Mouse (Mus musculus): ENCODE results near the gene Adamts12.

Adamts12 gene

DNA sequence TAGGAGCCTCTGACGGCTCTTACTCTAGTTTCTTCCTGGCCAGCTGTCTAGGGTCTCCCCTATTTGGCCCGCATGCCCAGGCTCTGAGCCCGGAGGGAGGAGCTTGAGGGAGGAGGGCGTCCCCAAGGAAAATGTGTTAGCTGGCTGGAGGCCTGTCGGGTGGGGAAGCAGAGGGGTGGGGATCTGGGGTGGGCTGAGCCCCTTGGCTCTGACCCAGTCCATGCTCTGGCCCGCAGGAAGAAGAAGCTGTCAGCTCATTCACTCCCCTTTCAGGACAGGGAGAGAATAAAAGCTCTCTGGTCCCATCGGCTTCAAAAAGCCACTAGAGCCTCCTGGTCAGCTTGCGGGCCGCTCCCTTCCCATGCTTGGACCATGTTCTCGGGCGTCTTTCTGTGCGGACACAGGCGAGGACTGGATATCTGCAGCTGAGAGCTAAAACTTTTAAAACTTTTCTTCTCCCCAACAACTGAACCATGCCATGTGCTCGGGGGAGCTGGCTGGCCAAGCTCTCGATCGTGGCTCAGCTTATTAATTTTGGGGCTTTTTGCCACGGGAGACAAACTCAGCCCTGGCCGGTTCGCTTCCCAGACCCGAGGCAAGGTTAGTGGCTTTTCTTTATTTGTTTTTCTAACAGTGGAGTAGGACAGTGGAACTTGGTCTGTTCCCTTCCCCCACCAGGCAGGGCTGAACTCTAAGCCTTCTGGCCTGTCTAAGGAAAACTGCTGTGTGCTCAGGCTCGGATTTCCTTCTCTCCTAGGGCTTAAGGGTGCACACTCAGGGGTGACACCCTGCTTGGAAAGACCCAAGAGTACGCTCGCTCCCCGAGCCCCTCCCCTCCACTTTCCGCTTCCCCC lies at the start of gene Adamts12:
Adamts12 (plus strand) TSS at position 233 of the 854 bp plus-strand sequence.
- peak; percentile 58 for DNase-seq

DNA sequence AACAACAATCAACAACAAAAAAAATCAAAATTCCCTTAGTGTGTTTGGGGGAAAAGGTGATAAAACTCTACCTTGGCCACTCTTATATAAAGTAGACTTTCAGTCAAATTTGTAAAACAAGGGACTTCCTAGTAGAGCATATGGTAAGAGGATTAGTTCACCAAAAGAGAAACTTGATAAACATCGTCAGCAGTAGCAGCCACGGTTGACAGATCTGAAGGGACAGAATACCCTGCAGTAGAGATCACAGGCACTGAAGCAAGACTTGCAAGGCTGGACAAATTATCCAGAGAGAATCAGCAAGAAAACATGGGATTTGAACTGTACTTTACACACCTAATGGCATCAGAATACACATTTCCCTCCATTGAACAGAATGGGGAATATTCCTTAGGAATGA lies 49.7 kb upstream of the Adamts12 start:
- DNase-seq = no peak

DNA sequence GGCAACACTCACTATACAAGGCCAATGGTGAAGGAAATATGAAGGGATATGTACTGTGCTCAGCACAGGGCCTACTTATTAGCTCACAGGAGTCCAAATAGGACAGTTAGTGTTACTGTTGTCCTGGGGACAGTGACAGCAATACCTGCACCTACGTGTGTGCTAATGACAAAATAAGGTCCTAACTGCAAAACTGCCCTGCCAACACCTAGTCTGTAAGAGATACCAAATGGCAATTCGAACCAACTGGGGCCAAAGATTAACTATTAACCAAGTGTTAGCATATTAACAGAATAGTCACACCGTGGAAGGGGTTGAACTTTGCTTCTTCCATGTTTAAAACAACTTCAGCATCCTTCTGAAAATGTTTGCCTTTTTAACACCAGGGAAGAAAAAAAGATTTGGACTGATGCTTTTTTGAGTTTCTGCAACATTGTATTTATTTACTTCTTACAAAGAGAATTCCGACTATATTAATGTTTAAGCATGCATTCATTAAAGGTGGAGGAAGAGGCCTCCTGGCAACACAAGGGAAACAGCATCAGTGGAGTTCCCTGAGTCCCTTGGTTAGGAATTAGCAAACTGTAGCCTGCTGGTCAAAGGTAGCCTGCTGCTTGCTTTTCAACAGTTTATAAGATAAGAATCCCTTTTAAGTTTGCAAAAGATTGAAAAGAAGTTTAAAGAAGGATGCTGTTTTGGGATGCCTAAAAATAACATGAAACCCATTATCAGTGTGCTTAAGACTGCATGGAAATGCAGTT lies 37.6 kb upstream of the Adamts12 start:
- no peak for DNase-seq

DNA sequence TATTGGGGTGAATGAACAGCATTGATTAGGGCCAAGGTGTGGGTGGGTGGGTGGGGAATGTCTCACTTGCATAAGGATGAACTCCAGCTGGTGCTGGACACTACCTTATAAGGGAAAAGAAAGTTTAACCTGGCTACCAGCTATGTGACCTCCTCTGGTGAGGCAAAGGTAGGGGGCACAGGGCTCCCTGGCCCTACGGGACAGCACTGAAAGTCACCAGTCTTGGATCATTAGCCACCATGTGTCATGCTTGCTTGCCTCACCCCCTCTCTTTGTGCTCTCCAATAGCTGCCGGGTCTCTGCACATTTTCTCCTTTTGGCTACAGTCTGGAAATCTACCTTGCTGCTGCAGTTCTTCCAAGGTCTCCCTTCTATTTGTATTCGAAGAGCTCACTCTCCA lies 34.4 kb upstream of the Adamts12 start:
- no peak for DNase-seq

DNA sequence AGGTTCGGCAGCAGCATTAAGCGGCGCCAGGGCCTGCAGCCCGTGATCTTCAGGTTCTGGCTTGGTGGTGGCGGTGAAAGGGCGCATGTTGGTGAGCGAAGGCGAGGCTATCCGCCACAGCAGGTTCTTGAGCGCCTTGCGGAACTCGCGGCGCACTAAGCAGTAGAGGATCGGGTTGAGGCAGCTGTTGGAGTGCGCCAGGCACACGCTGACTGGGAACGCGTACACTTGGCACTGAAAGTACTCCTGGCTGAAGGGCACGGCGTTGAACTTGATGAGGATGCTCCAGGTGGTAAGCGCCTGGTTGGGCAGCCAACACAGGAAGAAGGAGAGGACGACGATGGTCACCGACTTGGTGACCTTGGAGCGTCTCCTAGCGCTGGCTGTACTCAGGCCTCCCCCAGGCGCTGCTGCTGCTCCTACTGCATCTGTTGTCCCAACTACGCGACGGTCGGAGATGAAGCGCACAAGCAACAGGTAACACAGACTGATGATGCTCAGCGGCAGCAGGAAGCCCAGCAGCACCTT lies 28.6 kb upstream of the Adamts12 start:
- DNase-seq = no peak

DNA sequence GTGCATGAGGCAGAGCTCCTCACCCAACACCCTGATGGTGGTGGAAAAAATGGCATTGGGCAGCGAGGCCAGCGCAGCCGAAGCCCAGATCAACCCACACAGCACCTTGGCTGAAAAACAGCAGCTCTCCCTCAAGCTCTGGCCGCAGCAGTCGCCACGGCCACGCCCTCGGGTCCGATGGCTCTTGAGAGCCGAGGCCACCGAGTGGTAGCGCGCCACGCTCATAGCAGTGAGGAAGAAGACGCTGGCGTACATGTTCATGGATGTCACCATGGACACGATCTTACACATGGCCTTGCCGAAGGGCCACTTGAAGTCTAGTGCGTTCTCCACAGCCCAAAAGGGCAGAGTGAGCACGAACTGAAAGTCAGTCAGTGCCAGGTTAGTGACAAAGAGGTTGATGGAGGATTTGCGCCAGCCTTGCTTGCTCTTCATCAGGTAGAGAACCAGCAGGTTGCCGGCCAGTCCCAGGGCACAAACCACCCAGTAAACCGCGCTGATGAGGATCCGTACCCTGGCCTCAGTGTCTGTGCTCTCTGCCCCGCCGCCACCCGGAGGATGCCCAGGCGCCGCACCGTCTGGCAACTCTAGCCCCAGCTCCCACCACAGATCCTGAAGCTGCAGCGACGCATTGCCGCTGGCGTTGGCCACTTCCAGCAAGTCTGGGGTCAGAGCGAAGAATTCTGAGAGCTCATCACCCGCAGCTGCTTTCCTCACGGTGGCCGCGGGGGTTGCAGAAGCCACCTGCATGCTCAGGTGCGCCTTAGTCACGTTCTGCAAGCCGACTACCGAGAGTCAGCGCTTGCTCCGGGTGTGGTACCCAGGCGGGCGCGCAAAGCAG lies 27.8 kb upstream of the Adamts12 start:
- DNase-seq = no peak

DNA sequence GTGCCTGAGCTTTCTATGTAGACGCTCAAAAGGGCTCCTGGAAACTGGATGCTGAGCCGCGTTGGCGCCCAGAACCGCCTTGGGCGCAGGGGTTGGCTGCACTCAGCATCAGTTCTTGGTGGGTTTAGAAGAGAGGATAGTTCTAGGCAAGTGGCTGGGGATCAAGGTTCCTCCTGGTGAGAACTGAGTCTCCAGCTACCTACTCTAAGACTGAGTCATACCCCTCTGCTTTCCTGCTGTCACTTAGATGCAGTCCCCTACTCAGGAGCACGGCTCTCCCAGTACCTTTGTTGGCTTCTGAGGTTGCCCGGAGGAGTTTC lies 27.3 kb upstream of the Adamts12 start:
- DNase-seq = no peak

DNA sequence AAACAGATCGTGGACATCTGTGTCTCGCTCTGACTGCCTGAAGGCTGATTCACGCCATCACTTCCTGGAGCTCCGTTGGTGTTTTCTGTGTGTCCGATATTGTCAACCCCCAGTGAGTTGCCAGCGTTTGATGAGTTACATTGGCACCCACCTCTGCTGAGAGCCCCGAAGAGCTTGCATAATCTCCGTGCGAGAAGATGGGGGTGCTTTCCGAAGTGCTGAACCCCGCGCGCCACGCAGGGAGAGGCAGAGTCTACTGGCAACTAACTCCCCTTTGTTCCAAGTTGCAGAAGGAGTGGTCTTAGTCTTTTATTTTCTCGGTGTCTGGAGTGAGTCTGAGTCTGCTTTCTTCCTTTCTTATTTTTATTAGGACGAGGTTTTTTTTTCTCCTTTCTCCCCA lies 26.9 kb upstream of the Adamts12 start, which contains the start of gene Rxfp3:
Rxfp3 (minus strand) TSS at position 281 of the 400 bp plus-strand sequence.
- DNase-seq = no peak

DNA sequence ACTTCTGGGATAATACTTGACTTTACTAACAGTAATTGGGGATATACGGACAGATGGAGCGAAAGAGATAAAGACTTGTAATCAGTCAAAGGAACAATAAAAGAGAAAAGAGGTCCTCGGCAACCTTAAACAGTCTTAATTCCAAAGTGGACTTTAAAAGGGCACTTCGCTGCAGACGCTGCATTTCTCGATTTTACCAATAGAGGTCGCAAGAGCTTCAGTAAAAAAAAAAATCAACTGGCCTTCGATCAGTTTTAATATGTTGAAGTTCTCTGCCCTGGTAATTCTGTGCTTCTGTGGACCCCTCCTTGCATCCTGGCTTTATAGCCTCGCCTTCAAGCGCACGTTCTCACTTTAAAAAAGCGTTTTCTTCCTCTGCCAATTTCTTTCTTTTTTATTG lies 26.1 kb upstream of the Adamts12 start:
- peak; percentile 48 for DNase-seq

DNA sequence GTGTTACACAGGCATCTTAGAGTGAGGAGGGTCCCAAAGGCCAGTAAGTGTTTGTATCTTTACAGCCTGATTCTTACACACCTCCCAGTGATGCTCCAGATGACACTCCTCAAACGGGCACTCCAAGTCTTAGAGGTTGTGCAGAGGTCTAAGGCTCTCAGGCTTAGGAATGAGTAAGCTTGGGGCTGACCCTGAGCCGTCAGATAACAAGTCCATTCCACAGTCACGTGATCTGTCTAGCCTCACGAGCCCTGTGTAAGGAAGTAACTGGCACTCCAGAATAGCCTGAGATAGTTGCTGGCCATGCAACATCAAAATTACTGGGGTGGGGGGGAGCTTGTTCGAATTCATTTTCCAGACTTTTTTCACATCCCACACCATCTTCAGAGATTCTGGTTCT lies 24.5 kb upstream of the Adamts12 start:
- no peak for DNase-seq

DNA sequence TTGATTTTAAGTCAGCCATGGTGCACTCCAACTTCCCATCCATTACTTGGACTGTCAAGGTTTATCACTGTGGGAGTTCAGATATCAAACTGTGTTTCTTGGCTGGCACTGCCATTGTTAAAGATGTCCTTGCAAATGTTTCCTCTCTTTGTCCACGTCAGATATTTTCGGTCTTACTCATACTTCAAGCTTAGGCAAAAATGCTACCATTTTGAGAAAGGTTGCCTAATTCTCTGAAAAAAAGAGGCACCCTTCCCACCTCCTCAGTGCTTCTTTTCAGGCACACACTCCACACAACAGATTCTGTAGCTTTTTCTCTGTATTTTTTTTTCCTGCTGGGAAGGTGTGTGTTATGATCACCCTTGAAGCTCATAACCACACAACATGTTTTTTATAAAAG lies 23.4 kb upstream of the Adamts12 start:
- no peak for DNase-seq

DNA sequence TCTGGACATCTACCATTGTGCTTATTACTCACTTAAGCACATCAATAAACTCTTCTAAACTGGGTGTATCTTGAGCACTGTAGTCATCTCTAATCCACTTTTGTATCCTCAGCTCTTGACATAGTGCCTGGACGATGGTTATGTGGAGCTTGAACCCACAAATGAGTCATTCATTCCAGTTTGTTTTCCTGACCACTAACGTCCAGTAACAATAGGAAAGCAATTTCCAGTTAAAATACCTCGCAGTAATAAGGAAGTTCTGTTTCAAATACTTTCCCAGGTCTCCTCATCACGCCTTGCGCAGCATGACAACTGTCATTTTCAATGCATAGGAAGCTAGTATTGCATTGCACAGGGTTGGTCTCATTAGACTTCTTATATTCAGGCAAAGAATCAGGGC lies 21.8 kb upstream of the Adamts12 start:
- no peak for DNase-seq

DNA sequence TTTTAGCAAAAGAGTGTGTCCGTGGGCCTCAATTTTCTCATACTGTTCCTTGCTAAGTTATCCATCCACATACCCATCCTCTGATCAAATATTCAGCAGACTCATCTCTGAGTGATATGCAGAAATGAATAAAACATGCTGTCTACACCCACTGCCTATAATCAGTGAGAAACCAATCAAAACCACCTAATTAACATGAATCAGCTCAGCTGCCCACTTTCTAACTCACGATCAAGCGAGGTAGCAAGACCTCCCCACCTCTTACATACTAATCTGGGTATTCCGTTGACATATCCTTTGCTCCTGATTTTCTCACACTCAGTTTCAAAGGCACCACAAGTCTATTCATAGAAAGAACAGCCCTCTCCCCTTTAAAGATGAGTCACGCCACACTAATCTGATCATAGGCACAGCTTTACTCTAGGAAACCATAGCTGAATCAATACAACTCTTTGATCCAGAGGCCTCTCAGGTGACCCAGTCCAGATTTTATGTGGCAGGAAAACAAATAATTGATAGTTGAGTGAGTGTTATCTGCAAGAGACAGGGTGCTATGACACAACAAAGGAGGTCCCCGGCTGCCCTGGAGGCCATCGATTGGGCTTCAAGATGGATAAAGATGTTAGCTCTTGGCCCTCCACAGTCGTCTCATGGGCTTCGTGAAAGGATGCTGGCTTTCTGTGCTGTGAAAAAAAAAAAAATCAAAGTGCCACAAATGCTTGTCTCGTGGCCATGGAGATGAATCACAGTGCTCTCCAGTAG lies 10.7 kb upstream of the Adamts12 start:
- no peak for DNase-seq

DNA sequence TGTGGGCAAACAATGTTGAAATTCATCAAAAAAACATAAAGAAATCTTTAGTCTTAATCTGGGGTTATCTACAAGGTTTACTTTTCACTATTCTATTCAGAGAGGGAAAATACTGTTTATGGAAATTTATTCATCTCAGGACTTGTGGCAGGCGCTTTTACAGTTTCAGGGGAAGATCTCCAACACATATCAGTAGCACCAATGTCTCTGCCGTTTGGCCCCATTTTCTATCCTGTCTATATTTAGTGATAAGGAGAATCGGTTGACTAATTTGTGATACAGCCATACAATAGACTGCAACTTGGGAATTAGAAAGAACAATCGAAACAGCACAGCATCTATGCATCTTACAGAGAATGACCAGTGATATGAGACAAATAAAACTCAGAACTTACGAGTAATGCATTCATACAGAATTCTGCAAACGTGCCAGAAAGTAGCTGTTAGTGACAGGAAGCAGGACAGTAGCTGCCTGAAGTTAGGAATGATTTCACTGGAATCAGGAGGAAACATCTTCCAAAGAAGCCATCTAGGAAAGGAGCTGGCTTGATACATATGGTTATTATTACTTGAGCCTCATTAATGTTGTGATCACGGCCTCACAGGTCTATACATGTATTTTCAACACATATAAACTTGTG lies 10.0 kb upstream of the Adamts12 start:
- no peak for DNase-seq

DNA sequence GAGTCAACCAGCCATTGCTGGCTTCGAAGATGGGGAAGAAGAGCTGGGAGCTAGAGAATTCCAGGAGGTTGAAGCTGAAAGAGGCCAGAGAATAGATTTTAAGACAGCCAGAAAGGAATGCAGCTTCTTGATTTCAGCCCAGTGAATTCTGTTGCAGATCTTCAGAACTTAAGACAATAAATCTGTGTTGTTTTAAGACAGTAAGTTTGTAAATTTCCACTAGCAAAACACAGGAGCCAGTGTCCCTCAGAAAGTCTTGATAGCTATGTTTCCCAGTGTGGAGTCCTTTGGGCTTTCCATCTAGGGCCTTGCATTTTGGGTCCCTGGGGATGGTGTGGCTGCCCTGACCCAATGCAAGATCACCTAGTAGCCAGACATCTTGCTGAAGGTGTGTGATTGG lies 1.7 kb upstream of the Adamts12 start:
- DNase-seq = no peak

DNA sequence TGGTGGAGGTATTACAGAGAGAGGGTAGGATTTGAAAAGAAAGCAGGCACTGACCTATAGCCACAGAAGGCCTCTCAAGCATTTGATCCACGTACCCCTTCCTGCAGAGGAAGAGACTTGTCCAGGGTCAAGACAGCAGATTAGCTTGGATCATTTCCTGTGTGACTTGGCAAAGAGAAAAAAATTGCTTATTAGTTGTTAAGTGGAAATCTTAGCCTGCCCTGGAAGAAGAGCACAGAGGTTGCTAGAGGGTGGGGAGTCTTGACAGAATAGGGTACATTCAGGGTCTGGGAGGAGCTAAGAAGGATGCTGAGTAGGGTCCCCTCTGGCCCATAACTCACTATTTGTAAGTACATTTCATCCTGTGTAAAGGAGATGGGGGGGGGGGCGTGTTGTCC lies 431 bp upstream of the Adamts12 start:
- peak; percentile 13 for DNase-seq

DNA sequence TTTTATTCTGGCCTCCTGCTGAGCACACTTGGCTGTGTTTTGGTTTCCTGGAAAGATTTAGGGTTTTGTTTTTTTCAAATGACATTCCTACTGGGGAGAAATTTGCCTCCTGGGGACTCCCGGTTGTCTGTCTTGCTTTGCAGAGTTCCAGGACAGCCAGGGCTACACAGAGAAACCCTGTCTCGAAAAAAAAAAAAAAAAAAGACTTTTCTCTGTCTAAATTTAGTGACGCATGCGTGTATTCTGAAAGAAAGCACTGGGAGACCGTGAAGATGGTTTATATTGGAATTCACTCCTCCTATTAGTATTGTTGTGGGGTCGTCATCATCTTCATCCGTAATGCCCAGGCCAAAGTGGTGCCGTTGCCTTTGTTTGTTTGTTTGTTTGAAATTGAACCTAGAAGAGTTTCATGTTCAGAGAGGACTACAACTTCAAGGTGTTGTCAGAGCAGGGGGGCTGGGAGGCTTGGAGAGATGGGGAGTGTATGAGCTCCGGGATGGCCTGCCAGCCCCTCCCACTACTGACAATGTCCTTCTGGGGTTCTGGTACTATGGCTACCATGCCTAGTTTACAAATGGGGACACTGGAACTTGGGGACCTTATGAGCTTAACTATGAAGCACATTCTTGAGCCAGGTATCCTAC lies 1.1 kb downstream of the Adamts12 start:
- DNase-seq = no peak

DNA sequence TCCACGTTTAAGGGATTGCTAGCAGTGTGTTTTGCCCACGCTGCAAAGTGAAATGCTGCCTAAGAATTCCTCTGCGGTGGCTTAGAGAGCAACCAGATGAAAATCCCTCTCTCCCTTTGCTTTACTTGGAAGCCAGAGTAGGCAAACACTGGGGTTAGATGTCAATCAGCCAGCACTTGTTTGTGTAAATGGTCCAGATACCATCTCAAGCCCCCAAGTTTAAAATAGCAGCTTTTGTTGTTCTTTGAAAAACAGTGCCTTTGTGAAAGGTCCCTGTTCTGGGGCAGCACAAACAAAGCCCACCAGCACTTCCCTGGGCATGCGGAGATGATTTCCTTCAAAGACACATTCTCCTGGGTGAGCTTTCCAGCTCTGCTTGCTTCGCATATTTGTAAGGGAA lies 1.7 kb downstream of the Adamts12 start:
- DNase-seq = no peak

DNA sequence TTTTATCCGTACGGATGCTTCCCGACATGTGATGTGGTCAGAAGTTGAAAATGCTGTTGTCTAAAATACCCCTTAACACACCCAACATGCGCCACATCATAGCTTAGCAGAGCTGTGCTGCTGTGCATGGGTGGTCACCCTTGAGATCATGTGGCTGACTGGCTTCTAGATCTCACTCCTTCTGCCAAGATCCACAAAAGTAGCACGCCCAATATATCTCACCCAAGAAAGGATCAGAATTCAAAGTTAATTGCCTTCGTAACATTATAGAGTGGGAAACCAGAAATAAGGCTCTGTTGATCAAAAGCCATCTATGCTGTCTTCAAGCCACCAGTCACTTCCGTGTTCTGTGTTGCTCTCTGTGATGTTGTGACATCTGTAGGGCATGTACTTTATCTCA lies 3.3 kb downstream of the Adamts12 start:
- no peak for DNase-seq

DNA sequence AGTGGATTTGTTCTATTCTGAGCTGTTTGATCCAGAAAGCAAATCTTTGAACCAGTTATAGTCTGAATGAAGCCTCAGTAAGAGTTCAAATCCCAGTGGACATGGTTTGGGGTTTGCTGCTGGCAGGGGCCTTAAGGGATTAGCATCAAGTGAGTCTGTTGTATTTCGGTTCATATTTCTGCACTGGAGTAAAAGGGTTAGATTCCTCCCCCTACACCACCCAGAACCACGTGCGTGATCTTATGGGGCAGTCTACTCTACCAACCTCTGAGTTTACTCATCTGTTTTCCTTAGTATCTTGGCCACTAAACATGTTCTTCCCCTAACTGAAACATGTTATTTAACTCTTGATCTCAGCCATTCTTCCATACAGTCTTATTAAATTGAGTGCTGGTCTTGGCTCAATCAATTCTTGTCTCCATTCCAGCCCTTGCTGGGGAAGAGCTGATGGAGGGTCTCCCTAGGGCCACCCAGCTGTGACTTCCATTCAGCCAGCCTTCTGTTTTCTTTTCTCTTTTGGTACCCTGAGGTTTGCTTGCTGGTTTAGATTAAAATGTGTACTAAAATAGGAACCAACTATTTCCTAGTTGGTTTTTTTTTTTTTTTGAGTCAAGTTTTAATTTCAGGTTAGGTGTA lies 11.3 kb downstream of the Adamts12 start:
- DNase-seq = no peak
